Mouse (Mus musculus): ENCODE results near the gene Rfx7. TPM values are rescaled to one million over a fixed set of nuclear protein-coding genes. Genes with fewer than 3 reads are reported as not detected.
A peak's percentile ranks its signal among the peaks of the same experiment; 100 is the strongest.
"Not testable (repeated sequence)": the region's sequence is repeated elsewhere in the genome, so short reads cannot be mapped to it uniquely, and the experiment has no call there.

Gene Rfx7
- polyA plus RNA-seq, 1 experiment from 2014 or later = 15.9 TPM

- H3K36me3 ChIP-seq = peaks cover 50% of the 10 kb centered on the region
- DNase-seq (ENCODE audit: low spot score) = no peak
- H3K27ac ChIP-seq = peak overlapping the region; percentile 100
- no peaks in the 10 kb centered on the region for H3K27me3 ChIP-seq (ENCODE audit: low read depth, poor library complexity, severe bottlenecking)
- H3K4me3 ChIP-seq = peak overlapping the region; percentile 97
- peaks cover 31% of the 10 kb centered on the region for H3K4me1 ChIP-seq
- no peaks in the 10 kb centered on the region for H3K9me3 ChIP-seq (replicated peaks)
- WGBS = 21% methylated on average over 10 of the region's 10 CpGs
Observed at GRCm38 (mm10) chr9:72663534-72663918, 131.5 kb downstream of the Rfx7 start.

GRCm38 (mm10) chr9:72664409-72665351, 132.6 kb downstream of the Rfx7 start:
- Histone ChIP-seq H3K27ac (peak overlapping the region; percentile 100), H3K4me1 (peaks cover 31% of the 10 kb centered on the region), H3K27me3 (ENCODE audit: low read depth, poor library complexity, severe bottlenecking) (no peaks in the 10 kb centered on the region), H3K36me3 (peaks cover 61% of the 10 kb centered on the region), H3K4me3 (peak overlapping the region; percentile 97), H3K9me3 (replicated peaks) (no peaks in the 10 kb centered on the region)
- WGBS = 74% methylated on average over 12 of the region's 12 CpGs
- DNase-seq (ENCODE audit: low spot score) = no peak

GRCm38 (mm10) chr9:72665517-72665916, 133.5 kb downstream of the Rfx7 start:
- WGBS = 56% methylated on average over 7 of the region's 7 CpGs
- H3K27ac ChIP-seq = no peak overlapping the region
- peaks cover 31% of the 10 kb centered on the region for H3K4me1 ChIP-seq
- H3K36me3 ChIP-seq = peaks cover 69% of the 10 kb centered on the region
- no peak for DNase-seq (ENCODE audit: low spot score)
- no peaks in the 10 kb centered on the region for H3K9me3 ChIP-seq (replicated peaks)
- H3K4me3 ChIP-seq = peak overlapping the region; percentile 97
- no peaks in the 10 kb centered on the region for H3K27me3 ChIP-seq (ENCODE audit: low read depth, poor library complexity, severe bottlenecking)

GRCm38 (mm10) chr9:72666352-72667021, 134.4 kb downstream of the Rfx7 start:
- not testable (repeated sequence) for H3K4me3 ChIP-seq; H3K9me3 ChIP-seq (replicated peaks); H3K27ac ChIP-seq; DNase-seq (ENCODE audit: low spot score); H3K27me3 ChIP-seq (ENCODE audit: low read depth, poor library complexity, severe bottlenecking)
- Histone ChIP-seq H3K4me1 (peaks cover 23% of the 10 kb centered on the region), H3K36me3 (peaks cover 77% of the 10 kb centered on the region)
- whole genome bisulfite sequencing = 83% methylated on average over 7 of the region's 8 CpGs

- Histone ChIP-seq H3K9me3 (replicated peaks) (no peaks in the 10 kb centered on the region), H3K4me3 (no peak overlapping the region), H3K36me3 (peaks cover 82% of the 10 kb centered on the region), H3K27ac (no peak overlapping the region), H3K27me3 (ENCODE audit: low read depth, poor library complexity, severe bottlenecking) (no peaks in the 10 kb centered on the region), H3K4me1 (peaks cover 21% of the 10 kb centered on the region)
- DNase-seq (ENCODE audit: low spot score) = no peak
- 89% methylated on average over 3 of the region's 3 CpGs for WGBS
Observed at GRCm38 (mm10) chr9:72667126-72667525, 135.1 kb downstream of the Rfx7 start.

GRCm38 (mm10) chr9:72669383-72669782, 137.3 kb downstream of the Rfx7 start:
- Histone ChIP-seq H3K27ac (no peak overlapping the region), H3K4me3 (no peak overlapping the region), H3K9me3 (replicated peaks) (no peaks in the 10 kb centered on the region), H3K4me1 (peaks cover 14% of the 10 kb centered on the region), H3K36me3 (peaks cover 96% of the 10 kb centered on the region), H3K27me3 (ENCODE audit: low read depth, poor library complexity, severe bottlenecking) (no peaks in the 10 kb centered on the region)
- DNase-seq (ENCODE audit: low spot score) = no peak
- 90% methylated on average over 7 of the region's 7 CpGs for WGBS

GRCm38 (mm10) chr9:72672361-72672760, 140.3 kb downstream of the Rfx7 start:
- Histone ChIP-seq H3K9me3 (replicated peaks) (no peaks in the 10 kb centered on the region), H3K27ac (no peak overlapping the region), H3K4me1 (no peaks in the 10 kb centered on the region), H3K36me3 (peaks cover 97% of the 10 kb centered on the region), H3K27me3 (ENCODE audit: low read depth, poor library complexity, severe bottlenecking) (no peaks in the 10 kb centered on the region), H3K4me3 (no peak overlapping the region)
- DNase-seq (ENCODE audit: low spot score) = peak; percentile 87
- WGBS = 52% methylated on average over 2 of the region's 2 CpGs

Small RNAs within 50 kb of the gene (microRNA-seq; reads per million reads assigned to microRNA genes)
- gene Gm28010 = not detected

Other genes starting within 250 kb of the Rfx7 start
- gene Mns1, start 94.2 kb upstream of the Rfx7 start, polyA plus RNA-seq (2016; fragmentation: Nextera tagmentation; extraction: Ambion mirVana) = 51.7 and 54.3 TPM in 2 replicates
- 47.0 and 55.4 TPM in 2 replicates for gene Tex9, start 40.0 kb upstream of the Rfx7 start, polyA plus RNA-seq (2016; fragmentation: Nextera tagmentation; extraction: Ambion mirVana)
- 565 and 690 TPM in 2 replicates for gene Nedd4, start 130.1 kb downstream of the Rfx7 start, polyA plus RNA-seq (2016; fragmentation: Nextera tagmentation; extraction: Ambion mirVana)